Mouse (Mus musculus): ENCODE data around the gene Daam2.

- TF ChIP-seq CTCF (conservative IDR thresholded peaks at IDR 0.05; ENCODE audit: insufficient read depth, insufficient read length, low read depth, low read length) (no peak), POLR2A (IDR thresholded peaks at IDR 0.05; ENCODE audit: low read depth, low read length) (no peak)
These were observed 12.7 kb downstream of the Daam2 start for GRCm38 (mm10) chr17:49551465-49551864.
